Mouse (Mus musculus) lung, adult 10 weeks (tissue): Measurements from ENCODE around the gene Mlana. TPM values are rescaled to one million over a fixed set of nuclear protein-coding genes. Genes with fewer than 3 reads are reported as not detected.

Source experiments
- polyA plus RNA-seq: library from polyadenylated mRNA; stranded (reverse); fragments of 350-450 nt; fragmentation: Illumina TruSeq; extraction: RNeasy Lipid Tissue Mini Kit (QIAGEN cat#74804); gene quantifications from one replicate; pipeline ENCODE4 v1.2.3, GENCODE M21; 2014; ENCODE audit warnings: low read depth, low replicate concordance; ENCODE audit not compliant: insufficient read depth

Mlana gene
- polyA plus RNA-seq: 3.1 TPM

GRCm38 (mm10) chr19:29697245-29697874, at the start of gene Mlana:
Gene Mlana (plus strand): TSS chr19:29697824.

Other genes with a start within 250 kb of the Mlana start
- gene Ric1, start 175.5 kb upstream of the Mlana start, polyA plus RNA-seq: 8.2 TPM
- gene Ermp1, start 49.4 kb upstream of the Mlana start, polyA plus RNA-seq: 9.0 TPM
- gene 9930021J03Rik, start 108.2 kb downstream of the Mlana start, polyA plus RNA-seq: 3.6 TPM
- 6.2 TPM for gene Ranbp6, start 115.2 kb downstream of the Mlana start, polyA plus RNA-seq
- gene Il33, start 227.3 kb downstream of the Mlana start, polyA plus RNA-seq: 37.5 TPM